Mouse (Mus musculus) liver, embryonic 13.5 days (tissue): Measurements from ENCODE around the gene Gss. TPM values are rescaled to one million over a fixed set of nuclear protein-coding genes. Genes with fewer than 3 reads are reported as not detected.

Experiments
- ATAC-seq: fragments of 200-750 bp; cut with Nextera tagmentation; 2 replicates; pipeline ENCODE4 v1.8.0; 2017; ENCODE audit warnings: low read depth, mild to moderate bottlenecking, moderate number of reproducible peaks, moderate library complexity
- DNase-seq: peaks from one replicate; pipeline ENCODE4 v3.0.0; 2022
- H3K27ac ChIP-seq: fragments of 300-500 bp; sonication (generic); 2 replicates; pipeline ENCODE4 v1.5.1; 2015; ENCODE audit warnings: moderate library complexity, mild to moderate bottlenecking, inconsistent platforms
- H3K27me3 ChIP-seq: fragments of 300-500 bp; sonication (generic); 2 replicates; pipeline ENCODE4 v1.6.1; 2015; ENCODE audit warnings: mild to moderate bottlenecking, inconsistent platforms
- H3K36me3 ChIP-seq: fragments of 300-500 bp; sonication (generic); 2 replicates; pipeline ENCODE4 v1.6.1; 2015; ENCODE audit warnings: mild to moderate bottlenecking, inconsistent platforms
- H3K4me1 ChIP-seq: fragments of 300-500 bp; sonication (generic); replicated peaks from 2 replicates; pipeline ENCODE4 v1.6.1; 2015; ENCODE audit warnings: inconsistent platforms
- H3K4me2 ChIP-seq: fragments of 300-500 bp; sonication (generic); 2 replicates; pipeline ENCODE4 v1.6.1; 2015; ENCODE audit warnings: inconsistent platforms, mild to moderate bottlenecking, moderate library complexity
- H3K4me3 ChIP-seq: fragments of 300-500 bp; sonication (generic); replicated peaks from 2 replicates; pipeline ENCODE4 v1.5.1; 2015; ENCODE audit warnings: mild to moderate bottlenecking, inconsistent platforms
- H3K9ac ChIP-seq: fragments of 300-500 bp; sonication (generic); 2 replicates; pipeline ENCODE4 v1.6.1; 2015; ENCODE audit warnings: mild to moderate bottlenecking, inconsistent platforms
- H3K9me3 ChIP-seq: fragments of 300-500 bp; sonication (generic); replicated peaks from 2 replicates; pipeline ENCODE4 v1.6.1; 2016; ENCODE audit warnings: inconsistent platforms
- WGBS: fragments of 180-500 bp; shearing (Covaris S2); methylation state at CpG from one replicate; pipeline ENCODE4 v1.1.7; 2015; ENCODE audit not compliant: insufficient replicate concordance; 5-methylcytosine and 5-hydroxymethylcytosine counted together
- polyA plus RNA-seq: library from polyadenylated mRNA; unstranded; fragments of >200 nt; fragmentation: Nextera tagmentation; extraction: Ambion mirVana; gene quantifications from 2 replicates; pipeline ENCODE4 v1.2.1, GENCODE M21; 2015

Gene Gss
- polyA plus RNA-seq, 1 experiment from 2014 or later: 67.3 TPM

DNA sequence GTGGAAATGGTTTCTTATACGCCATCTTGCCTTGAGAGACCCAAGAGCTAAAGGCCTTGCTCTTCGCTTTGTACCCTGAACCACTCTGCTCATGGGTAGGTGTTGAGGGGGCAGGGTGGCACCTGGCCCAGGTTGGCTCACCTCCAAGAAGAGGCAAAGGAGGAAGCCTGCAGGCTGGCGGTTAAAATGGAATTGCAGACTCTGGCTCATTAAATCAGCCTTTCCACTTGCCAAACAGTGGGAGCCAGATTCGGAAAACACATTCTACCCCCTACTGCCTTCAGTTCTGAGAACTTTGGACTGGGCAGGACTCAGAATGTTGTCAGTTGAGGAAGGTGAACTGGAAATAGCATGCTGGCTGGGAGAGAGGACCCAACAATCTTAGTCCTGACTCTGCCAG is 17.9 kb downstream of the Gss start:
- no peak overlapping the region for H3K4me2 ChIP-seq
- no peaks in the 10 kb centered on the region for H3K9me3 ChIP-seq
- WGBS: 90% methylated on average over 4 of the region's 4 CpGs
- no peak for DNase-seq
- no peak overlapping the region for H3K4me3 ChIP-seq
- H3K4me1 ChIP-seq: no peaks in the 10 kb centered on the region
- H3K27ac ChIP-seq: no peak overlapping the region
- no peak for ATAC-seq
- H3K27me3 ChIP-seq: no peaks in the 10 kb centered on the region
- H3K9ac ChIP-seq: no peak overlapping the region
- peaks cover 89% of the 10 kb centered on the region for H3K36me3 ChIP-seq

DNA sequence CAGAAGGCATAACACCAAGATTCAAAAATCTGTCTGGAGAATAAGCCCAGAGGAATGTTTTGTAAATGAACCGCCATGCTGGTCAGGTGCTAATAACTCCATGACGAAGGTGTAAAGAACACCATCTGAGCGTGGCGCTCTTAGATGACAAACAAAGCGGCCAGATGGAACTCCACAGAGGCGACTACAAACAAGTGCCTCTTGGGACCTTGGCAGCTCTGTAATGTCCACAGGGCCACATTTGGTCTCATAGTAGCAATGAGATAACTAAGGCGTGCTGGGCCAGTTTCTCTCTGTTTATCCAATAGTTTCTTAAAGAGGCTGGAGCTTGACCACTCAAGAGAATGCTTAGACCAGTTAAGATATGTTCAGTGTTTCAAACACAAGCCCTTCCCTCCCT is 18.6 kb downstream of the Gss start:
- no peaks in the 10 kb centered on the region for H3K4me1 ChIP-seq
- H3K4me3 ChIP-seq: no peak overlapping the region
- H3K27me3 ChIP-seq: no peaks in the 10 kb centered on the region
- WGBS: 88% methylated on average over 7 of the region's 7 CpGs
- no peaks in the 10 kb centered on the region for H3K9me3 ChIP-seq
- DNase-seq (no peak), ATAC-seq (no peak)
- peaks cover 89% of the 10 kb centered on the region for H3K36me3 ChIP-seq
- H3K4me2 ChIP-seq: no peak overlapping the region
- H3K9ac ChIP-seq: no peak overlapping the region
- no peak overlapping the region for H3K27ac ChIP-seq

GRCm38 (mm10) chr2:155573001-155573400 is 19.6 kb downstream of the Gss start:
- ATAC-seq: no peak
- Histone ChIP-seq H3K9ac (no peak overlapping the region), H3K4me1 (peaks cover 4% of the 10 kb centered on the region; the same call in 1 of the 2 replicates), H3K4me2 (no peak overlapping the region), H3K36me3 (peaks cover 89% of the 10 kb centered on the region), H3K27ac (no peak overlapping the region), H3K27me3 (no peaks in the 10 kb centered on the region), H3K9me3 (no peaks in the 10 kb centered on the region), H3K4me3 (no peak overlapping the region)
- no peak for DNase-seq
- 79% methylated on average over 9 of the region's 9 CpGs for WGBS

- no peak for DNase-seq
- H3K4me2 ChIP-seq: no peak overlapping the region
- no peak overlapping the region for H3K27ac ChIP-seq
- peaks cover 89% of the 10 kb centered on the region for H3K36me3 ChIP-seq
- H3K4me3 ChIP-seq: no peak overlapping the region
- no peak overlapping the region for H3K9ac ChIP-seq
- no peaks in the 10 kb centered on the region for H3K9me3 ChIP-seq
- peaks cover 11% of the 10 kb centered on the region for H3K4me1 ChIP-seq
- H3K27me3 ChIP-seq: no peaks in the 10 kb centered on the region
- WGBS: 39% methylated on average over 3 of the region's 3 CpGs
- ATAC-seq: no peak
Observed at GRCm38 (mm10) chr2:155569223-155569807, 23.3 kb downstream of the Gss start.

- no peak overlapping the region for H3K4me2 ChIP-seq
- WGBS: 62% methylated on average over 5 of the region's 5 CpGs
- H3K36me3 ChIP-seq: peaks cover 90% of the 10 kb centered on the region
- peaks cover 11% of the 10 kb centered on the region for H3K4me1 ChIP-seq
- ATAC-seq (0 out of 2 replicates have a peak, but pooled peaks have one; percentile 20), DNase-seq (no peak)
- peak overlapping the region; percentile 15; the same call in 1 of the 2 replicates for H3K27ac ChIP-seq
- H3K9ac ChIP-seq: no peak overlapping the region
- H3K4me3 ChIP-seq: no peak overlapping the region
- no peaks in the 10 kb centered on the region for H3K9me3 ChIP-seq
- no peaks in the 10 kb centered on the region for H3K27me3 ChIP-seq
Observed at GRCm38 (mm10) chr2:155567751-155568150, 24.9 kb downstream of the Gss start.

DNA sequence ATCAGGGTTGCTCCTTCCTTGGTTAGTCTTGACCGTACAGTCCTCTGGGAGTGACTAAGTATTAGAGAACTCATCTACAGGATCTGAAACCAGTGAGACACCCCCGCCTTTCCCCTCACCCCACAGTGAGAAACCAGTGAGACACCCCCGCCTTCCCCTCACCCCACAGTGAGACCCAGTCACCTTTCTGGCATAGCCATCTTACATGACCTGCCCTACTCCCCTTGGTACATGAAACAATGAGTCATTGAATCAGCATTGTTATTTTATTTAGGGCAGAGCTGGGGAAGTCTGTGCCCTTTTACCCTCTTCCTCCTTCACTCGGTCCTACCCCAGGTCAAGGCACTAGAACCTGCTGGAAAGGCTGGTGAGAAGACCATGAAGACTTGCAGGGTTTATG is 29.7 kb downstream of the Gss start:
- Histone ChIP-seq H3K4me1 (peaks cover 14% of the 10 kb centered on the region), H3K36me3 (peaks cover 84% of the 10 kb centered on the region), H3K9ac (no peak overlapping the region), H3K4me2 (no peak overlapping the region), H3K27me3 (no peaks in the 10 kb centered on the region), H3K9me3 (no peaks in the 10 kb centered on the region), H3K27ac (peak overlapping the region; percentile 58; the same call in 1 of the 2 replicates), H3K4me3 (no peak overlapping the region)
- DNase-seq (no peak), ATAC-seq (no peak)
- WGBS: 76% methylated on average over 4 of the region's 4 CpGs

DNA sequence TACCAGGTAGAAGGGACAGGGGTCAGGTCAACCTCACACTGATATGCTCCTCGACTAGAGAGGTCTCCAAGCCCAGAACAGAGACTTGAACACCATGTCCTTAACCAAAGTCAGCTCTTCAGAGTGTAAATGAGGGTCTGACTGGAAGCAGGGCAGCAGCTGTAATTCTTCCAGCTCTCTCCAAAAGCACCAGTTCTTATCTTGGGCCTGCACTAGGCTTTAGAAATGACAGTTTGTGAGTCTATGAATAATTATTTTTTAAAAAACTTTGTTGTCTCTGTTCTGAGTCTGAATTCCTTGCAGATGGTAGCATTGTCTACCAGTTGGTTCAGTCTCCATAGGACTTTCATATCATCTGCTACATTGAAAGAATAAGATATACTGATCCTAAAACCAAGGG is 30.4 kb downstream of the Gss start:
- 0 out of 2 replicates have a peak, but pooled peaks cover 9% of the 10 kb centered on the region for H3K4me1 ChIP-seq
- H3K9ac ChIP-seq: no peak overlapping the region
- H3K27me3 ChIP-seq: no peaks in the 10 kb centered on the region
- no peaks in the 10 kb centered on the region for H3K9me3 ChIP-seq
- H3K27ac ChIP-seq: 0 out of 2 replicates have a peak overlapping the region, but pooled peaks have one; percentile 58
- 21% methylated on average over 1 of the region's 1 CpGs for WGBS
- no peak for DNase-seq
- H3K4me3 ChIP-seq: no peak overlapping the region
- ATAC-seq: no peak
- no peak overlapping the region for H3K4me2 ChIP-seq
- peaks cover 76% of the 10 kb centered on the region for H3K36me3 ChIP-seq

GRCm38 (mm10) chr2:155554426-155554985 is 38.1 kb downstream of the Gss start:
- Histone ChIP-seq H3K4me1 (peaks cover 18% of the 10 kb centered on the region), H3K27me3 (no peaks in the 10 kb centered on the region), H3K9ac (no peak overlapping the region), H3K9me3 (no peaks in the 10 kb centered on the region), H3K4me2 (no peak overlapping the region), H3K36me3 (peaks cover 30% of the 10 kb centered on the region), H3K4me3 (no peak overlapping the region), H3K27ac (no peak overlapping the region)
- DNase-seq (no peak), ATAC-seq (no peak)
- WGBS: 74% methylated on average over 2 of the region's 2 CpGs

- H3K4me3 ChIP-seq: no peak overlapping the region
- H3K9me3 ChIP-seq: no peaks in the 10 kb centered on the region
- peak; percentile 93 for ATAC-seq
- H3K9ac ChIP-seq: peak overlapping the region; percentile 18
- peak overlapping the region; percentile 89 for H3K27ac ChIP-seq
- H3K27me3 ChIP-seq: no peaks in the 10 kb centered on the region
- H3K4me2 ChIP-seq: no peak overlapping the region
- H3K36me3 ChIP-seq: peaks cover 24% of the 10 kb centered on the region
- peaks cover 18% of the 10 kb centered on the region for H3K4me1 ChIP-seq
- DNase-seq: peak; percentile 38
Observed at GRCm38 (mm10) chr2:155552949-155553354, 39.7 kb downstream of the Gss start.

- Histone ChIP-seq H3K9ac (no peak overlapping the region), H3K27me3 (no peaks in the 10 kb centered on the region), H3K27ac (peak overlapping the region; percentile 89), H3K36me3 (peaks cover 24% of the 10 kb centered on the region), H3K4me3 (no peak overlapping the region), H3K9me3 (no peaks in the 10 kb centered on the region), H3K4me2 (no peak overlapping the region), H3K4me1 (peaks cover 18% of the 10 kb centered on the region)
- DNase-seq (no peak), ATAC-seq (no peak)
Observed at GRCm38 (mm10) chr2:155552336-155552735, 40.3 kb downstream of the Gss start.

DNA sequence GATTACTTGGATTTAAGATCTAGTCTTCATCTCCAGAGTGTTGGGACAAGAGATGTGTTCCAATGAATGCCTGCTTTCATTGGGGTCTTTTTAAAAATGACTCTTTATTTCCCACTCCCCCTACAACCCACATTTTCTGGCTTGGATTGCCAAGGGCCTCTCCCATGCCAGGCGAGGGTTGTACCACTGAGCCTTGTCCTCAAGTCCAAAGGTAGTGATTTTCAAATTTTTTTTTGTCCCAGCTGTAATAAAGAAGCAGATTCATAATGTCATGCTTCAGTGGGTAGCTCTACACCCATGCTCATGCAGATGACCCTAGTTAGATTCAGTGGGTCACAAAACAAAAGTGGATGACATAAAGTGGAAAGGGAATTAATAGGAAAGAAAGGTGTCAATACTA is 45.7 kb downstream of the Gss start:
- Histone ChIP-seq H3K36me3 (peaks cover 13% of the 10 kb centered on the region; the same call in 1 of the 2 replicates), H3K9ac (no peak overlapping the region), H3K27me3 (no peaks in the 10 kb centered on the region), H3K4me1 (peaks cover 2% of the 10 kb centered on the region; the same call in 1 of the 2 replicates), H3K4me3 (no peak overlapping the region), H3K9me3 (no peaks in the 10 kb centered on the region), H3K27ac (no peak overlapping the region), H3K4me2 (no peak overlapping the region)
- WGBS: 70% methylated on average over 1 of the region's 1 CpGs
- ATAC-seq: no peak
- no peak for DNase-seq

- ATAC-seq: no peak
- Histone ChIP-seq H3K4me2 (no peak overlapping the region), H3K4me3 (no peak overlapping the region), H3K36me3 (no peaks in the 10 kb centered on the region), H3K27me3 (no peaks in the 10 kb centered on the region), H3K9me3 (no peaks in the 10 kb centered on the region), H3K4me1 (peaks cover 16% of the 10 kb centered on the region), H3K27ac (no peak overlapping the region), H3K9ac (no peak overlapping the region)
- 66% methylated on average over 6 of the region's 6 CpGs for WGBS
- no peak for DNase-seq
Observed at GRCm38 (mm10) chr2:155540822-155541458, 51.7 kb downstream of the Gss start.
